Mouse (Mus musculus) midbrain, embryonic 16.5 days (tissue): Measurements from ENCODE around the gene Vmn2r50. TPM values are rescaled to one million over a fixed set of nuclear protein-coding genes. Genes with fewer than 3 reads are reported as not detected.
"Not testable (repeated sequence)": the region's sequence is repeated elsewhere in the genome, so short reads cannot be mapped to it uniquely, and the experiment has no call there.

Source experiments
- ATAC-seq: fragments of 200-750 bp; cut with Nextera tagmentation; 2 replicates; pipeline ENCODE4 v1.8.0; 2017; ENCODE audit warnings: moderate TSS enrichment
- H3K27ac ChIP-seq: fragments of 300-500 bp; sonication (generic); 2 replicates; pipeline ENCODE4 v1.5.1; 2014; ENCODE audit warnings: mild to moderate bottlenecking, low read length, mixed read lengths
- H3K27me3 ChIP-seq: fragments of 300-500 bp; sonication (generic); 2 replicates; pipeline ENCODE4 v1.6.1; 2014; ENCODE audit warnings: low read depth, low read length, mixed read lengths; ENCODE audit not compliant: control insufficient read depth, insufficient read depth
- H3K36me3 ChIP-seq: fragments of 300-500 bp; sonication (generic); 2 replicates; pipeline ENCODE4 v1.6.1; 2014; ENCODE audit warnings: mild to moderate bottlenecking, low read length, moderate library complexity, mixed read lengths; ENCODE audit not compliant: control insufficient read depth, insufficient read depth
- H3K4me1 ChIP-seq: fragments of 300-500 bp; sonication (generic); 2 replicates; pipeline ENCODE4 v1.6.1; 2014; ENCODE audit warnings: mild to moderate bottlenecking, low read length, mixed read lengths; ENCODE audit not compliant: control insufficient read depth, insufficient read depth
- H3K4me2 ChIP-seq: fragments of 300-500 bp; sonication (generic); 2 replicates; pipeline ENCODE4 v1.6.1; 2014; ENCODE audit warnings: mild to moderate bottlenecking, low read length, mixed read lengths
- H3K4me3 ChIP-seq: fragments of 300-500 bp; sonication (generic); 2 replicates; pipeline ENCODE4 v1.5.1; 2014; ENCODE audit warnings: low read depth, mild to moderate bottlenecking, low read length, moderate library complexity, mixed read lengths
- H3K9ac ChIP-seq: fragments of 300-500 bp; sonication (generic); 2 replicates; pipeline ENCODE4 v1.6.1; 2014; ENCODE audit warnings: low read depth, low read length, mixed read lengths
- H3K9me3 ChIP-seq: fragments of 300-500 bp; sonication (generic); replicated peaks from 2 replicates; pipeline ENCODE4 v1.6.1; 2014; ENCODE audit warnings: mild to moderate bottlenecking, low read length, mixed read lengths; ENCODE audit not compliant: control insufficient read depth, poor library complexity, severe bottlenecking
- WGBS: fragments of 180-500 bp; shearing (Covaris S2); extraction: QIAGEN DNeasy Blood & Tissue Kit; methylation state at CpG from one replicate; pipeline ENCODE4 v1.1.7; 2014; 5-methylcytosine and 5-hydroxymethylcytosine counted together
- polyA plus RNA-seq: library from polyadenylated mRNA; unstranded; fragments of >200 nt; fragmentation: Nextera tagmentation; extraction: Ambion mirVana; gene quantifications from 2 replicates; pipeline ENCODE4 v1.2.1, GENCODE M21; 2015

The Vmn2r50 gene
- not detected in 2 replicates for polyA plus RNA-seq

GRCm38 (mm10) chr7:10053196-10053595 is at the start of gene Vmn2r50:
Vmn2r50 (minus strand) TSS chr7:10053296.
- not testable (repeated sequence) for H3K36me3 ChIP-seq, H3K27me3 ChIP-seq, ATAC-seq, H3K4me2 ChIP-seq, H3K4me3 ChIP-seq, H3K4me1 ChIP-seq, H3K9ac ChIP-seq, H3K9me3 ChIP-seq, H3K27ac ChIP-seq

GRCm38 (mm10) chr7:9992157-9992556 is 60.9 kb downstream of the Vmn2r50 start, which contains the start of gene Vmn2r49:
Vmn2r49 (minus strand) TSS chr7:9992257.
- H3K27ac ChIP-seq, ATAC-seq, H3K27me3 ChIP-seq, H3K4me3 ChIP-seq, H3K9me3 ChIP-seq, H3K9ac ChIP-seq, H3K36me3 ChIP-seq, H3K4me2 ChIP-seq, H3K4me1 ChIP-seq: not testable (repeated sequence)
- no CpG with 5 or more reads among the region's 2 CpGs for WGBS

Other genes with a start within 250 kb of the Vmn2r50 start
- not detected in 2 replicates for gene Vmn2r47, start 212.0 kb downstream of the Vmn2r50 start, polyA plus RNA-seq
- not detected in 2 replicates for gene Vmn2r48, start 99.7 kb downstream of the Vmn2r50 start, polyA plus RNA-seq
- not detected in 2 replicates for gene Vmn2r49, start 61.0 kb downstream of the Vmn2r50 start, polyA plus RNA-seq
- not detected in 2 replicates for gene Vmn2r51, start 52.4 kb upstream of the Vmn2r50 start, polyA plus RNA-seq
- gene Vmn2r52, start 123.3 kb upstream of the Vmn2r50 start, polyA plus RNA-seq = not detected in 2 replicates
- not detected in 2 replicates for gene Vmn1r66, start 224.7 kb upstream of the Vmn2r50 start, polyA plus RNA-seq